Mouse (Mus musculus) cerebellum, postnatal 4 days (tissue): ENCODE data around the gene Il11ra1.
"Not testable (repeated sequence)": the region's sequence is repeated elsewhere in the genome, so short reads cannot be mapped to it uniquely, and the experiment has no call there.

Experiments used
- DNase-seq, 2 experiments: peaks; one replicate each; pipeline ENCODE4 v3.0.0; 2022; ENCODE audit warnings: low spot score in 2 of 2, mixed read lengths in 1 of 2

Il11ra1 gene

GRCm38 (mm10) chr4:41679291-41679690 is 20.5 kb upstream of the Il11ra1 start:
- DNase-seq, result no peak

DNA sequence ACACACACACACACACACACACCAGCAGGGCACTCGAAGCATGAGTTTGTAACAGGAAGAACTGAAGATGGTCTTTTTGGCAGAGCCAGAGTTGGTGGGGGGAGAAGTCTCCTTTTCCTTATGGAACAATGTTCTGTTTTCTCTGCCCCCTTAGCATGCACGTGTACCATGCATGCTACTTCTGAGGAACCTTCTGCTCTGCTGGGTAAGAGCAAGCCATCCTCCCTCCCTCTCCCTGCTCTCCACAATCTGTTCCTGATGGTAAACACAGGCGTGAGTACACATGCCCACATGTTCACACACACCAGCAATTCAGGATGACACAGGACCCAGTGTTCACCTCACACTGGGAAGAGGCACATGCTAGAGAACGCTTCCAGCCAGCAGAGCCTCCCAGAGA is 18.6 kb upstream of the Il11ra1 start:
- DNase-seq, result no peak

- no peak for DNase-seq
Measured at GRCm38 (mm10) chr4:41681947-41682346, 17.8 kb upstream of the Il11ra1 start.

- no peak for DNase-seq
Measured at GRCm38 (mm10) chr4:41682789-41683188, 17.0 kb upstream of the Il11ra1 start.

DNA sequence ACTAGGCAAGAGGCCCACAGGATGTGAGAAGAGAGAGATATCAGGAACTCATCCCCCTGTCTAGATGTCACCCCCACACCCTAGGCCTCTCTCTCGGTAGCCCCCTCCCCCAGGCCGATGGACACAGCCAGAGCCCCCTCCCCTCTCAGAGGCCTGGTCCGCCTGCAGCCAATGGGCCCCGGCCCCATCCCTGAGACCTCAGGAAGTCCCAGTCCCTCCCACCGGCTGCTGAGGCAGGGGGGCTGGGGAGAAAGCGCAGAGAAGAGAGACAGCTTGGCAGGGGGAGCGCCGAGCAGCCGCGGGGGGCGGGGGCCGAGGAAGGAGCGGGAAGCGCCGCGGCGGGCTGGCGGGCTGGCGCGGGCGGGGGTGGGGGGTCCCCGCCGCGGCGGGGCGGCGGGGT is 16.5 kb upstream of the Il11ra1 start:
- not testable (repeated sequence) for DNase-seq

DNA sequence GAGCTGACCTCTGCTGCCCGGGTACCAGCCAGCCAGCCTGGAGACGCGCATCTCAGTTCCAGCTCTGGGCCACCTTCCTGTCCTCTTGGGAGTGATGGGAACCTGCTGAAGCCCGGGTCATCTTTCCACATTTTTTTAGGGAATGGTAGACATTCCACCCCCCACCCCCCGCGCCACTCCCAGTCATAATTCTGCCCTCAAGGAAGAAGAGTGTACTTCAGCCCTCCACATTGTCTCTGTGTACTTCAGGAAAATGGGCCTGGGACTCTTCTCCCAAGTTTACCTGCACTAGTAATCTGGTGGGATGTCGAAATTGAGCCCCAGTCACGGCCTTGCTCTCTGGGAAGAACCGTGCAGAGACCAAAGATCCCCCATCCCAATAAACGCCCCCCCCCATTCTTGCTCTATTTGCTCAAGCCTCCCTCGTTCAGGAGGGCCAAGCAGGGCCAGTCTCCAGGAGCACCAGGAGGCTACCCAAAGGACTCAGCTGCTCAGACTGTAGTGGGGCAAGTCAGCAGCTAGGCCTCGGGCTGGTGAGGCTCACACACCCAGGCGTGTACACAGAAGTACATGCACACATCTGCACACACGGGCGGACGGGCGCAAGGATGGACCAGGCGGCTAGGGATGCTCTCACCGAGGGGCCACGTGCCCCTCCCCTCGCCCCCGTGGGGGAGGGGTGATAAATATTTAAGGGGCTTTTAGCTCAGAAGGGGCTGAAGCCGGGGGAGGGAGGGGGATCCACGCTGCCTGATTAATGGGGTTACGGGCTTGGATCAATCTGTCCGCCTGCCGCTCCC is 15.5 kb upstream of the Il11ra1 start:
- not testable (repeated sequence) for DNase-seq

DNA sequence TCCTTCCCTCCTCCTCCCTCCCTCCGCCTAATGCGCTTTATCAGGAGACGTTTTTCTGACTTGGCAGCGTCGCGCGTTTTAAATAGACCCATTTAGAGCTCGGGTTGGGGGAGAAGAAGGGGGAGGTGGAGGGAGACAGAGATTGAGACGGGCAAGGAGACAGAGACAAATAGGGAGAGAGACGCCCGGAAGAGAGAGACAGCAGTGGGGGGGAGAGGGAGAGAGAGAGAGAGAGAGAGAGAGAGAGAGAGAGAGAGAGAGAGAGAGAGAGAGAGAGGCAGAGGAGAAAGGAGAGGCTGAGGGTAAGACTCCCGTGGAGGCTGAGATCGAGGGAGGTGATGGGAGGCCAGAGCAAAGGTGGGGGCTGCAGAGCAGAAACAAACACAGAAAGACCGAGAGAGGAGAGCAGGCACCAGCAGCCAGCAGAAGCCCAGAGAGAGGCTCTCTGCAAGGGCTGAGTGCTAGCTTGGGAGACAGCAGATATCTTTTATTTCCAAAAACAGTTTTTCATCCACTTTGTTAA is 14.8 kb upstream of the Il11ra1 start:
- not testable (repeated sequence) for DNase-seq

GRCm38 (mm10) chr4:41685882-41686492 is 13.8 kb upstream of the Il11ra1 start:
- not testable (repeated sequence) for DNase-seq

- DNase-seq, result not testable (repeated sequence)
Measured at GRCm38 (mm10) chr4:41688562-41688961, 11.2 kb upstream of the Il11ra1 start.

DNA sequence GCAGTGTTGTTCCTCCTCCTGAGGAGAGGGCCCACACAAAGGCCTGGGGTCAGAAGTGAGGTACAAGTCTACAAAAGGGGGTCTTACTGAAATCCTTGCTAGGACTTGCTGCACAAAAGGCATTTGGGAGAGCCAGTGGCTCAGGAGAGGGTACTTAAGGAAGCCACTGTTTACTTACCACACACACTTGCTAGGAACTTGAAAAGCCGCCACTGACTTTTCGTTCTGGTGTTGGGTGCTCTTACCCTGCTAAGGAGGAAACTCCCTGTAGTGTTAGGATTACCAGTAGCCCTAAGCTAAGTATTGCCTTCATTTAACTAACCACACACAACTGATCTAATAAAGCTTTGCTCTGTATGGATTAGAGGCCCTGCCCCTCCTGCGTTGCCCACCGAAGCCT is 9.8 kb upstream of the Il11ra1 start:
- not testable (repeated sequence) for DNase-seq

DNA sequence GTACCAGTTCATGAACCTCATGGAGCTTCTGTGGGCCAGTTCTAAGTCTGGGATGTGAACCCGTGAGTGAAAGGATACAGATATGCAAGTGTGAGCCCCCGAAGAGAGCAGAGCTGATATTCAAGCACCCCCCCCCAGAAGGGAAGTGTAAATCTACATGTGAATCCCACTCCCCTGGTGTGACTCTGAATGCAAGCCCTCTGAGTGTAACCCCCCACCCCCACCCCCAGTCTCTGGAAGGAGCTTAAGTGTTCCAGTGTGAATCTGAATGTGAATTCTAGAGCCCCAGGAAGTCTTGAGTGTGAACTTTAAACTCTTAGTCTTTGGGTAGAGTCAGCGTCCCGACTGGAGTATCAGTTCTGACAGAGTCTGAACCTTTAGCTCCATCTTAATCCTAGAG is 6.3 kb upstream of the Il11ra1 start:
- not testable (repeated sequence) for DNase-seq

GRCm38 (mm10) chr4:41695800-41696199 is 4.0 kb upstream of the Il11ra1 start:
- not testable (repeated sequence) for DNase-seq

DNA sequence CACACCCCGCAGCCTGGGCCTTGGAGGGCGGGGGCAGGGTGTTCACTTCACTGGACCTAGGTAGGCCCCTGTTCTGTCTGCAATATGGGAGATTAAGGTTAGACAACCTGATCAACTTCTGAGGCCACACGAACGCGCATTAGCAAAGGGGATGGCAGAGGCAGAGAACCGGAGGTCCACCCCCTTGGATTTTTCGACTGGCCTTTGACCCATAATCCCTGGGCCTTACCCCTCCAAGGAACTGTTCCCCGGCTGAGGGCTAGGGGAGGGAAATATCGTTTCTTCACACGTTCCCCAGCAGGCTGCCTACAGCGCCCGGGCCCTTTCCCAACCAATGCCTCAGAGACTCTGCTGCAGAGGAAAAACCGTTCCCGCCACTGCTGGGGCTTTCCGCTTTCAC is 3.3 kb upstream of the Il11ra1 start:
- not testable (repeated sequence) for DNase-seq

DNA sequence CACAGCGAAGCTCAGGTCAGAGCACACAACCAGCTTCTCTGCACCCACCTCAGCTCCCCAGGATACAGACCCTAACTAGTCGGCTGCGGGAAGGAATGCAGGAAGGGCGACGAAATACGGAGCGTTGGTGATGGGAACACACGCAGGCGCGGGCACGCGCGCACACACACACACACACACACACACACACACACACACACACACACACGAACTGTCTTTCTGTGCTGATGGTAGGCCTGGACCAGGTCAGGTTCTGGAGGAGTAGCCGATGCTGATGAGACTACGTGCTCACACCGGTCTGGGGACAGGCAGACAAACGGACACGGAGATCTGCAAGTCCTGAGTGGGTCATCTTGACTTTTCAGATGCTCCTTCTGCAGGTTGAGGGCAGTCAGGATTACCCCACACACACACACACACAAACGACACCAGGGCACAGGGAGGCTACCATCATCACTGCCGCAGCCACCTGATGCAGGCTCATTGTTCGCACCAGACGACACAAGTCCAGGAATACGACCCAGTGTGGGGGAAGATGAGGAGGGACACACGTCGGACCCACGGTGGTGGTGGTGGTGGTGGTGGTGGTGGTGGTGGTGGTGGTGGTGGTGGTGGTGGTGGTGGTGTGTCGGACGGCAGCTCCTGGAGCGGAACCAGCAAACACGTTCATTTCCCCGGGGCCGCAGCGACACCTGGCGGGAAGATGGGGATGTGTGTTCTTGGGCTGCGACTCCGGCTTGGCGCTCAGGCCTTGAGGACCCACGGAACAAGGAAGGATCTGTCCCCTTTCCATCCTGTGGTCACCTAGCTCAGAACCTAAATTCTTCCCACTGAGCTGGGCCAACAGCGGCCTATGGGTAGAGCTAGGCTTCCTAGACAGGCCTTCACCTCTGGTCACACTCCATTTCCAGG is 2.6 kb upstream of the Il11ra1 start, which contains the start of gene Cntfr:
Gene Cntfr, minus strand, starts transcription at position 160 of the 912 bp plus-strand sequence.
- peak; percentile 85 to 91 for DNase-seq

DNA sequence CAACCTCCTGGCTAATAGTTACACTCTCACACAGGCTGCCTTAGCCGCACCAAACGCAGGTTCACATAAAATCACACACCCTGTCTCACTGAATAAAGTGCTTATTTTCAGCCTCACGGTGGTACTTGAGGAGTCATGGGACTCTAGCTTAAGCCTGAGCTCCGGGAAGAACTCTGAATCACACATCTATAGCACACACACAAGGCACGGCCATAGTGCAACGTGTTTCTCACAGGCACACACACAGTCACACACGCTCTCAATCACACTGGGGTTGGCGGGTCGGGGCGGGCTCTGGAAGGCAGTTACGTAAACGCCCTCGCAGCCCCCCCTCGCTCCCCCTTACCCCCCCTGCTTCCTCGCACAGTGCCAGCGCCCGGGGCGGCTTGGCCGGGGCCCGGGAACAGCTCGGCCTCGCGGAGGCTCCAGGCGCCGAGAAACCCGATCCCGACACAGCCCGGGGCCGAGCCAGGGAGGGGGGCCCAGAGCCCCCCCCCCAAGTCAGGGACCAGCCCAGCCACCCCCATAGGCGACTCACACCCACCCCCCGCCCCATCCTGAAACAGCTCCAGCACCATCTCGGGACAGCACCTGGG is 1.3 kb upstream of the Il11ra1 start:
- DNase-seq, result not testable (repeated sequence)

DNA sequence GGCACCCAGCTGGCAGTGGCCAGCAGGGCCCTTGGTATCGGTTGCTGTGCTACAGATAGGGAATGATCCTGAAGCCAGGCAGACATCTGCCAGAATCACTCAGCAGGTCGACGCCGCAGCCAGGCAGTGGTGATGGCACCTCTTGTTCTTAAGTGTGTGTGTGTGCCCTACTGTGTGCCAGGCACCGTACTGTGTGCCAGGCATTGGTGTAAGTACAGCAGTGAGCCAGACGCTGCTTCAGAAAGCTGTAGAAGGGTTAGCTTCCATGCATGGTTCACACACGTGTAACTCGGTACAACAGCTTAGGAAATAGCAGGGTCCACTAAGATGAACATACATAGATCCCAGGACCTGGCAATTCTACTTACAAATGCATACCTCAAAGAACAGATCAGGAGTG is 435 bp downstream of the Il11ra1 start:
- DNase-seq, result not testable (repeated sequence)

- not testable (repeated sequence) for DNase-seq
Measured at GRCm38 (mm10) chr4:41702226-41702625, 2.4 kb downstream of the Il11ra1 start.

DNA sequence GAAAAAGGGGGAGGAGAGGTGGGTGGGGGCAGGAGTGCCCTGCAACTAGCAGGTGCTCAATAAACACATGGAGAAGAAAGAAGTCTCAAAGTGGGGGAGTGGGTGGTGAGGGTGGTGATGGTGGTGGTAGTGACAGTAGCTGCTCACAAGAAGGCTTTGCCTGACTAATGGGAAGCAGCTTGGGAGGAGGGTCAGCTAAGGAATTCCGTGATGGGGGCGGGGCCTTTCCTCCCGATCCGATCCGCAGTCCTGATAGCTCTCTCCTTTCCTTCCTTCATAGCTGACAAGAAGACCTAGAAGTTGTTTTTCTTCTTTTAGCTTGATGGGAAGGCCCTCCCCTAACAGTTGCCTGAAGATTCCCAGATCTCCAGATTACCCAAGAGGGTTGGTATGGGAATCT is 4.9 kb downstream of the Il11ra1 start:
- DNase-seq, result no peak

DNA sequence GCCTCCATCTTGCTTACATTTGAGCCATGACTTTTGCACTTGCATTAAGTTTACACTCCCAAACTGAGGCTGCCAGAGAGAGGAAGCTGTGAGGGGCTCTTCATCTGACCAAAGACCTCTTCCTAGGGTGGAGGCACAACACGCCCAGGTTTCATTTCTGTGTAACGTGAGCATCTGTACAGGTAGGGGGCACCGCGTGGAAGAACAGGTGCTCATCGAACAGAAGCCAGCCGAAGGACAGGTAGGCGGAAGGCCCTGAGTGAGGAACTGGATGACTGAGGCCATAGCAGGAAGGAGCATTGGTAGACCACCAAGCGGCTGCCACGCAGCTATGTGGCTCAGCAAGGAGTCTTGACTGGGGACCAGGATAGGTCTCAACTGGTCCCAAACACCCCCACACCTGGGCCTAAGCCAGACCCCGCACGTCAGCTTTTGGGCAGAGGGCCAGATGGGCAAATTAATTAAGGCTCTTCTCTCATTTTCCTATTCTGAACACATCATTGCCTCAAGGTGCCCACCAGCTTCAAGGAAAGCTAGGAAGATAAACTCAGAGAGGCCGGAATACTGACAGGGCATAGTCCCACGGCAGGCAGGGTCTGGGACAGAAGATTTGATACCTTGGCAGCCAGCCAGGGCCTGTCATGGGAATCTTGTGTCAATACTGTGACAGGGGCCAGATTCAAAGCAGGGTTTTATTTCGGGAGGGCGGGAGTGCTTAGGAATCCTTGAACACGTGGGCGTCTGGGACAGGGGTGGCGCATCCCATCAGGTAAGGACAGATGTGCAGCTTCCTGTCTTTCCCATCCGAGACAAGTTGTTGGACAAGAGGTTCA is 6.3 kb downstream of the Il11ra1 start:
- no peak for DNase-seq

- peak in 1 of 2 experiments; percentile 74 for DNase-seq
Measured at GRCm38 (mm10) chr4:41707011-41707535, 7.3 kb downstream of the Il11ra1 start.
